Mouse (Mus musculus): Measurements from ENCODE around the gene Rit1. TPM values are rescaled to one million over a fixed set of nuclear protein-coding genes. Genes with fewer than 3 reads are reported as not detected.

Gene Rit1
- 11.4 TPM for polyA plus RNA-seq (2014; fragmentation: Illumina TruSeq; extraction: RNeasy Lipid Tissue Mini Kit (QIAGEN cat#74804))

GRCm38 (mm10) chr3:88716399-88717197 lies at the start of gene Rit1:
Gene Rit1 (plus strand): TSS chr3:88716838.

GRCm38 (mm10) chr3:88684980-88685941 lies 31.4 kb upstream of the Rit1 start, which contains the start of gene Khdc4:
Gene Khdc4 (plus strand): TSS chr3:88685803.

GRCm38 (mm10) chr3:88774939-88775841 lies 58.6 kb downstream of the Rit1 start, which contains the start of gene Syt11:
Gene Syt11 (minus strand): TSS chr3:88775164.

Other genes starting within 250 kb of the Rit1 start
- 5.7 TPM for gene Lmna, start 206.9 kb upstream of the Rit1 start, polyA plus RNA-seq (2014; fragmentation: Illumina TruSeq; extraction: RNeasy Lipid Tissue Mini Kit (QIAGEN cat#74804))
- 26.1 TPM for gene Mex3a, start 184.4 kb upstream of the Rit1 start, polyA plus RNA-seq (2014; fragmentation: Illumina TruSeq; extraction: RNeasy Lipid Tissue Mini Kit (QIAGEN cat#74804))
- not detected for gene Rab25, start 168.5 kb upstream of the Rit1 start, polyA plus RNA-seq (2014; fragmentation: Illumina TruSeq; extraction: RNeasy Lipid Tissue Mini Kit (QIAGEN cat#74804))
- 3.2 TPM for gene Lamtor2, start 163.8 kb upstream of the Rit1 start, polyA plus RNA-seq (2014; fragmentation: Illumina TruSeq; extraction: RNeasy Lipid Tissue Mini Kit (QIAGEN cat#74804))
- 24.3 TPM for gene Ubqln4, start 163.1 kb upstream of the Rit1 start, polyA plus RNA-seq (2014; fragmentation: Illumina TruSeq; extraction: RNeasy Lipid Tissue Mini Kit (QIAGEN cat#74804))
- gene Ssr2, start 141.0 kb upstream of the Rit1 start, polyA plus RNA-seq (2014; fragmentation: Illumina TruSeq; extraction: RNeasy Lipid Tissue Mini Kit (QIAGEN cat#74804)) = 43.2 TPM
- 12.9 TPM for gene Arhgef2, start 110.9 kb upstream of the Rit1 start, polyA plus RNA-seq (2014; fragmentation: Illumina TruSeq; extraction: RNeasy Lipid Tissue Mini Kit (QIAGEN cat#74804))
- not detected for gene Rxfp4, start 63.7 kb upstream of the Rit1 start, polyA plus RNA-seq (2014; fragmentation: Illumina TruSeq; extraction: RNeasy Lipid Tissue Mini Kit (QIAGEN cat#74804))
- gene Khdc4, start 31.0 kb upstream of the Rit1 start, polyA plus RNA-seq (2014; fragmentation: Illumina TruSeq; extraction: RNeasy Lipid Tissue Mini Kit (QIAGEN cat#74804)) = 63.1 TPM
- gene Syt11, start 58.3 kb downstream of the Rit1 start, polyA plus RNA-seq (2014; fragmentation: Illumina TruSeq; extraction: RNeasy Lipid Tissue Mini Kit (QIAGEN cat#74804)) = 19.6 TPM
- 16.3 TPM for gene Gon4l, start 118.4 kb downstream of the Rit1 start, polyA plus RNA-seq (2014; fragmentation: Illumina TruSeq; extraction: RNeasy Lipid Tissue Mini Kit (QIAGEN cat#74804))
- gene Msto1, start 197.2 kb downstream of the Rit1 start, polyA plus RNA-seq (2014; fragmentation: Illumina TruSeq; extraction: RNeasy Lipid Tissue Mini Kit (QIAGEN cat#74804)) = 1.0 TPM
- 70.2 TPM for gene Ash1l, start 233.8 kb downstream of the Rit1 start, polyA plus RNA-seq (2014; fragmentation: Illumina TruSeq; extraction: RNeasy Lipid Tissue Mini Kit (QIAGEN cat#74804))
- 97.1 TPM for gene Dap3, start 234.3 kb downstream of the Rit1 start, polyA plus RNA-seq (2014; fragmentation: Illumina TruSeq; extraction: RNeasy Lipid Tissue Mini Kit (QIAGEN cat#74804))